Mouse (Mus musculus) lung, postnatal 0 days (tissue): ENCODE measurements around the gene Tmub1. TPM values are rescaled to one million over a fixed set of nuclear protein-coding genes. Genes with fewer than 3 reads are reported as not detected.
"Not testable (repeated sequence)": the region's sequence is repeated elsewhere in the genome, so short reads cannot be mapped to it uniquely, and the experiment has no call there.

Experiments
- ATAC-seq: fragments of 200-750 bp; cut with Nextera tagmentation; 2 replicates; pipeline ENCODE4 v1.8.0; 2017; ENCODE audit warnings: moderate library complexity
- DNase-seq: peaks from one replicate; pipeline ENCODE4 v3.0.0-alpha.2; 2016; ENCODE audit warnings: low spot score
- H3K27ac ChIP-seq: fragments of 300-500 bp; sonication (generic); 2 replicates; pipeline ENCODE4 v1.5.1; 2014; ENCODE audit warnings: antibody characterized with exemption, mild to moderate bottlenecking, low read length, mixed read lengths
- H3K27me3 ChIP-seq: fragments of 300-500 bp; sonication (generic); replicated peaks from 2 replicates; pipeline ENCODE4 v1.6.1; 2014; ENCODE audit warnings: low read length, mixed read lengths; ENCODE audit not compliant: insufficient read depth
- H3K36me3 ChIP-seq: fragments of 300-500 bp; sonication (generic); 2 replicates; pipeline ENCODE4 v1.6.1; 2014; ENCODE audit warnings: low read length, mixed read lengths; ENCODE audit not compliant: insufficient read depth
- H3K4me1 ChIP-seq: fragments of 300-500 bp; sonication (generic); 2 replicates; pipeline ENCODE4 v1.6.1; 2014; ENCODE audit warnings: antibody characterized with exemption, low read depth, low read length, mixed read lengths; ENCODE audit not compliant: insufficient read depth
- H3K4me2 ChIP-seq: fragments of 300-500 bp; sonication (generic); replicated peaks from 2 replicates; pipeline ENCODE4 v1.6.1; 2014; ENCODE audit warnings: low read depth, mild to moderate bottlenecking, low read length, moderate library complexity, mixed read lengths
- H3K4me3 ChIP-seq: fragments of 300-500 bp; sonication (generic); 2 replicates; pipeline ENCODE4 v1.5.1; 2014; ENCODE audit warnings: low read depth, low read length
- H3K9ac ChIP-seq: fragments of 300-500 bp; sonication (generic); replicated peaks from 2 replicates; pipeline ENCODE4 v1.6.1; 2014; ENCODE audit warnings: low read depth, mild to moderate bottlenecking
- H3K9me3 ChIP-seq: fragments of 300-500 bp; sonication (generic); 2 replicates; pipeline ENCODE4 v1.6.1; 2016; ENCODE audit warnings: low read length, mixed read lengths
- CTCF ChIP-seq: IDR thresholded peaks from 2 replicates; pipeline ENCODE4 v1.5.1; 2016; ENCODE audit warnings: antibody characterized with exemption, mild to moderate bottlenecking
- EP300 ChIP-seq: IDR thresholded peaks from 2 replicates; pipeline ENCODE4 v1.6.1; 2016; ENCODE audit warnings: antibody characterized with exemption, mild to moderate bottlenecking, control low read depth
- WGBS: fragments of 180-500 bp; shearing (Covaris S2); extraction: QIAGEN DNeasy Blood & Tissue Kit; methylation state at CpG from one replicate; pipeline ENCODE4 v1.1.7; 2014; 5-methylcytosine and 5-hydroxymethylcytosine counted together
- polyA plus RNA-seq: library from polyadenylated mRNA; unstranded; fragments of >200 nt; fragmentation: Nextera tagmentation; extraction: Ambion mirVana; gene quantifications from 2 replicates; pipeline ENCODE4 v1.2.1, GENCODE M21; 2015

The Tmub1 gene
- polyA plus RNA-seq, 1 experiment from 2014 or later, result 17.7 TPM

GRCm38 (mm10) chr5:24401969-24402368, 45.7 kb downstream of the Tmub1 start:
- Histone ChIP-seq H3K9ac (no peak overlapping the region), H3K27me3 (no peaks in the 10 kb centered on the region), H3K4me2 (no peak overlapping the region), H3K9me3 (no peaks in the 10 kb centered on the region), H3K36me3 (peaks cover 5% of the 10 kb centered on the region; the same call in 1 of the 2 replicates), H3K27ac (no peak overlapping the region), H3K4me1 (no peaks in the 10 kb centered on the region), H3K4me3 (no peak overlapping the region)
- TF ChIP-seq CTCF, result no peak
- no peak for TF ChIP-seq EP300
- DNase-seq (no peak), ATAC-seq (no peak)
- 67% methylated on average over 9 of the region's 9 CpGs for WGBS

GRCm38 (mm10) chr5:24400911-24401605, 46.6 kb downstream of the Tmub1 start:
- no peaks in the 10 kb centered on the region for H3K27me3 ChIP-seq
- 89% methylated on average over 5 of the region's 5 CpGs for WGBS
- ATAC-seq (no peak), DNase-seq (no peak)
- H3K4me3 ChIP-seq, result no peak overlapping the region
- H3K4me1 ChIP-seq, result no peaks in the 10 kb centered on the region
- TF ChIP-seq EP300 (no peak), CTCF (no peak)
- H3K9me3 ChIP-seq, result no peaks in the 10 kb centered on the region
- H3K27ac ChIP-seq, result no peak overlapping the region
- H3K4me2 ChIP-seq, result no peak overlapping the region
- H3K36me3 ChIP-seq, result no peaks in the 10 kb centered on the region
- H3K9ac ChIP-seq, result no peak overlapping the region

GRCm38 (mm10) chr5:24400362-24400761, 47.3 kb downstream of the Tmub1 start:
- Histone ChIP-seq H3K36me3 (no peaks in the 10 kb centered on the region), H3K4me2 (no peak overlapping the region), H3K27ac (no peak overlapping the region), H3K9ac (no peak overlapping the region), H3K9me3 (no peaks in the 10 kb centered on the region), H3K4me3 (no peak overlapping the region), H3K27me3 (no peaks in the 10 kb centered on the region), H3K4me1 (no peaks in the 10 kb centered on the region)
- DNase-seq (no peak), ATAC-seq (no peak)
- 91% methylated on average over 11 of the region's 11 CpGs for WGBS
- no peak for TF ChIP-seq EP300
- TF ChIP-seq CTCF, result no peak

GRCm38 (mm10) chr5:24399686-24400085, 48.0 kb downstream of the Tmub1 start:
- Histone ChIP-seq H3K27ac (no peak overlapping the region), H3K4me1 (no peaks in the 10 kb centered on the region), H3K4me2 (no peak overlapping the region), H3K9ac (no peak overlapping the region), H3K9me3 (no peaks in the 10 kb centered on the region), H3K4me3 (no peak overlapping the region), H3K36me3 (no peaks in the 10 kb centered on the region), H3K27me3 (no peaks in the 10 kb centered on the region)
- DNase-seq (no peak), ATAC-seq (no peak)
- TF ChIP-seq CTCF, result no peak
- no peak for TF ChIP-seq EP300
- 80% methylated on average over 10 of the region's 10 CpGs for WGBS

- not testable (repeated sequence) for H3K27ac ChIP-seq, H3K9me3 ChIP-seq, H3K36me3 ChIP-seq, H3K4me1 ChIP-seq, H3K27me3 ChIP-seq, H3K4me2 ChIP-seq, H3K9ac ChIP-seq, H3K4me3 ChIP-seq, DNase-seq, ATAC-seq
- WGBS, result 83% methylated on average over 6 of the region's 6 CpGs
- TF ChIP-seq CTCF, result peak; percentile 14; the same call in 1 of the 2 replicates
Measured at GRCm38 (mm10) chr5:24396254-24396653, 51.4 kb downstream of the Tmub1 start.

Other genes with a start within 250 kb of the Tmub1 start
- gene Kcnh2, start 96.2 kb downstream of the Tmub1 start, polyA plus RNA-seq, result 5.0 and 5.8 TPM in 2 replicates
- gene Nos3, start 83.0 kb downstream of the Tmub1 start, polyA plus RNA-seq, result 20.3 and 26.5 TPM in 2 replicates
- gene Atg9b, start 55.7 kb downstream of the Tmub1 start, polyA plus RNA-seq, result 0.54 and 0.94 TPM in 2 replicates
- 22.4 and 25.6 TPM in 2 replicates for gene Abcb8, start 54.2 kb downstream of the Tmub1 start, polyA plus RNA-seq
- gene Asic3, start 34.5 kb downstream of the Tmub1 start, polyA plus RNA-seq, result 0.07 and 0.29 TPM in 2 replicates
- gene Cdk5, start 24.3 kb downstream of the Tmub1 start, polyA plus RNA-seq, result 31.1 and 31.6 TPM in 2 replicates
- 28.9 and 35.0 TPM in 2 replicates for gene Slc4a2, start 24.0 kb downstream of the Tmub1 start, polyA plus RNA-seq
- gene Fastk, start 2.6 kb downstream of the Tmub1 start, polyA plus RNA-seq, result 58.4 and 65.1 TPM in 2 replicates
- gene Agap3, start 4.3 kb upstream of the Tmub1 start, polyA plus RNA-seq, result 44.7 and 51.2 TPM in 2 replicates
- gene Gbx1, start 79.3 kb upstream of the Tmub1 start, polyA plus RNA-seq, result 0.06 TPM in 1 of 2 replicates, not detected in the other
- gene Asb10, start 93.1 kb upstream of the Tmub1 start, polyA plus RNA-seq, result 0.21 and 0.29 TPM in 2 replicates
- gene 4931409K22Rik, start 109.0 kb upstream of the Tmub1 start, polyA plus RNA-seq, result not detected in 2 replicates
- gene Abcf2, start 129.6 kb upstream of the Tmub1 start, polyA plus RNA-seq, result 47.7 TPM in 2 replicates
- 18.3 and 22.5 TPM in 2 replicates for gene Chpf2, start 138.9 kb upstream of the Tmub1 start, polyA plus RNA-seq
- gene Smarcd3, start 176.6 kb upstream of the Tmub1 start, polyA plus RNA-seq, result 8.0 and 12.1 TPM in 2 replicates
- 33.0 and 34.5 TPM in 2 replicates for gene Nub1, start 237.7 kb upstream of the Tmub1 start, polyA plus RNA-seq